Mouse (Mus musculus): ENCODE measurements at regions not wholly inside any gene's neighbourhood (a gene's known extent, or its start where the extent isn't known, plus 50 kb on each side); places are given as distances from the start of the nearest gene placed in this dataset.

DNA sequence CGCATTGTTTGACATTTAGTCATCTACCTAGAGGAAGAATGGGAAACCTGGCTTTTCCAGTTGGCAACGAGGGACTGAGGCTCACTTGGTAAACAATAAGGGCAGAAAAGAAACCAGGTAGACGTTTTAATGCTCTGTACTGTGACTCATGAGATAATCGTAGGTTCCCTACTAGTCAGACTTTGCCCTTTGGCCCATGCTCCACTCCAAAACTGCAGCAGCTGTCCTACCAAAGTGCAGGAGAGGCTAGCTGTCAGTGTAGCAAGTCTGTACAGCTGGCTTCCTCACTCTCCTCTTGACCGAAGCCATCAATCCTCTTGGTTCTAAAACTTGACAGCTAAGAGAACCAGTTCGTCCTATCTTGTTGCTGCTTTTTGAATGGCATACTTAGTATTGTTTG, 100.2 kb downstream of the Snx18 start:
- H3K36me3 ChIP-seq (replicated peaks; ENCODE audit: control insufficient read depth, insufficient read depth, low read length), result no peaks in the 10 kb centered on the region
- TF ChIP-seq EP300 (IDR thresholded peaks at IDR 0.05; ENCODE audit: low read depth) (no peak), CTCF (IDR thresholded peaks at IDR 0.05; ENCODE audit: low read depth) (no peak)
- no peaks in the 10 kb centered on the region for H3K4me1 ChIP-seq (ENCODE audit: control insufficient read depth, insufficient read depth)
- no peak overlapping the region for H3K4me3 ChIP-seq (ENCODE audit: low read depth, low read length)
- ATAC-seq (ENCODE audit: insufficient read depth, low read depth), result no peak
- H3K27me3 ChIP-seq (ENCODE audit: control insufficient read depth, insufficient read depth, low read length), result no peaks in the 10 kb centered on the region
- no peak overlapping the region for H3K4me2 ChIP-seq (ENCODE audit: low read depth, low read length)
- 74% methylated on average over 6 of the region's 6 CpGs for WGBS
- H3K9me3 ChIP-seq (replicated peaks; ENCODE audit: control insufficient read depth, low read length), result 0 out of 2 replicates have a peak, but pooled peaks cover 3% of the 10 kb centered on the region
- no peak overlapping the region for H3K27ac ChIP-seq (ENCODE audit: low read depth)
- no peak for DNase-seq (ENCODE audit: low spot score)
- no peak overlapping the region for H3K9ac ChIP-seq (replicated peaks; ENCODE audit: low read depth, low read length)

DNA sequence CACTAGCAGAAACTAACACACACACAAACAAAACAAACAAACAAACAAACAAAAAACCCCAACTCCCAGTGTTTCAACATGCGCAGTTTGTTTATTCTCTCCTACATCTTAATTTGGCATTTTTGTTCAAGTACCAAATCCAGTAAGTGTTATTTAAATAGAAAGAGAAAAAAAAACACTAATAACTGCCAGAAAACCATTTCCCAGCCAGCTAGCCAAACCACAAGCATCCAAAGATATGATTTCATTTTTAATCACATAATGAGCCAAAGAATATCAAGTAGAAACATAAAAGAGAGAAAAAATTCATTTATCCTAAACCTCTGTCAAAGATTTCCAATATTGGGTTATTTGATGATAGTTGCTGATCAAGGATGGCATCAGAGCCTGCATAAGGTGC, 102.3 kb downstream of the Snx18 start:
- no peaks in the 10 kb centered on the region for H3K4me1 ChIP-seq (ENCODE audit: control insufficient read depth, insufficient read depth)
- no peak for ATAC-seq (ENCODE audit: insufficient read depth, low read depth)
- no peaks in the 10 kb centered on the region for H3K27me3 ChIP-seq (ENCODE audit: control insufficient read depth, insufficient read depth, low read length)
- no peak overlapping the region for H3K9ac ChIP-seq (replicated peaks; ENCODE audit: low read depth, low read length)
- H3K4me3 ChIP-seq (ENCODE audit: low read depth, low read length), result no peak overlapping the region
- 89% methylated on average over 1 of the region's 1 CpGs for WGBS
- DNase-seq (ENCODE audit: low spot score), result no peak
- H3K36me3 ChIP-seq (replicated peaks; ENCODE audit: control insufficient read depth, insufficient read depth, low read length), result no peaks in the 10 kb centered on the region
- H3K4me2 ChIP-seq (ENCODE audit: low read depth, low read length), result no peak overlapping the region
- no peaks in the 10 kb centered on the region for H3K9me3 ChIP-seq (replicated peaks; ENCODE audit: control insufficient read depth, low read length)
- no peak for TF ChIP-seq CTCF (IDR thresholded peaks at IDR 0.05; ENCODE audit: low read depth)
- TF ChIP-seq EP300 (IDR thresholded peaks at IDR 0.05; ENCODE audit: low read depth), result no peak
- no peak overlapping the region for H3K27ac ChIP-seq (ENCODE audit: low read depth)

DNA sequence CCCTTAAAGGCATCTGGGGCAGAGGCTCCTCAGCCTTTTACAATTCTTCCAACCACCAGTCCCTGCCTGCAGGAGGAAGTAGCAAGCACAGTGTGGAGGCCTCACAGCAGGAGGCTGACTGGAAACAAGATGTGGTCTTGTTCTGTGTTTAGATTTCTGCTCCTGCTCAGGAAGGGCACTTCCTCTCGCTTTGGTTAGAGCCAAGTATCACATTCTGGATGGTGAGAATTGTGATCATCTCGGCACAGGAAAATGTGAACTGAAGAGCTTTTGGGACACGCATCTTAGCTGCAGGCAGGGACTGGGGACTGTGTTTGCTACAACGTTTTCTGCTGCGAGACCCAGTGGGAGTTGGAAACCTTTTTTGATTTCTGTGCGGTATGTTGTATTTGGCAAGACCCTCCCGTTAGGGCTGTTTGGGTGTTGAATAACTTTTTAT, 103.2 kb downstream of the Snx18 start:
- TF ChIP-seq EP300 (IDR thresholded peaks at IDR 0.05; ENCODE audit: low read depth) (no peak), CTCF (IDR thresholded peaks at IDR 0.05; ENCODE audit: low read depth) (no peak)
- H3K4me1 ChIP-seq (ENCODE audit: control insufficient read depth, insufficient read depth), result no peaks in the 10 kb centered on the region
- no peak overlapping the region for H3K4me3 ChIP-seq (ENCODE audit: low read depth, low read length)
- no peaks in the 10 kb centered on the region for H3K9me3 ChIP-seq (replicated peaks; ENCODE audit: control insufficient read depth, low read length)
- no peaks in the 10 kb centered on the region for H3K27me3 ChIP-seq (ENCODE audit: control insufficient read depth, insufficient read depth, low read length)
- WGBS, result 38% methylated on average over 7 of the region's 7 CpGs
- no peaks in the 10 kb centered on the region for H3K36me3 ChIP-seq (replicated peaks; ENCODE audit: control insufficient read depth, insufficient read depth, low read length)
- no peak overlapping the region for H3K9ac ChIP-seq (replicated peaks; ENCODE audit: low read depth, low read length)
- peak overlapping the region; percentile 31; the same call in 1 of the 2 replicates for H3K27ac ChIP-seq (ENCODE audit: low read depth)
- H3K4me2 ChIP-seq (ENCODE audit: low read depth, low read length), result no peak overlapping the region
- ATAC-seq (ENCODE audit: insufficient read depth, low read depth) (peak; percentile 41; the same call in 1 of the 2 replicates), DNase-seq (ENCODE audit: low spot score) (peak; percentile 44)

DNA sequence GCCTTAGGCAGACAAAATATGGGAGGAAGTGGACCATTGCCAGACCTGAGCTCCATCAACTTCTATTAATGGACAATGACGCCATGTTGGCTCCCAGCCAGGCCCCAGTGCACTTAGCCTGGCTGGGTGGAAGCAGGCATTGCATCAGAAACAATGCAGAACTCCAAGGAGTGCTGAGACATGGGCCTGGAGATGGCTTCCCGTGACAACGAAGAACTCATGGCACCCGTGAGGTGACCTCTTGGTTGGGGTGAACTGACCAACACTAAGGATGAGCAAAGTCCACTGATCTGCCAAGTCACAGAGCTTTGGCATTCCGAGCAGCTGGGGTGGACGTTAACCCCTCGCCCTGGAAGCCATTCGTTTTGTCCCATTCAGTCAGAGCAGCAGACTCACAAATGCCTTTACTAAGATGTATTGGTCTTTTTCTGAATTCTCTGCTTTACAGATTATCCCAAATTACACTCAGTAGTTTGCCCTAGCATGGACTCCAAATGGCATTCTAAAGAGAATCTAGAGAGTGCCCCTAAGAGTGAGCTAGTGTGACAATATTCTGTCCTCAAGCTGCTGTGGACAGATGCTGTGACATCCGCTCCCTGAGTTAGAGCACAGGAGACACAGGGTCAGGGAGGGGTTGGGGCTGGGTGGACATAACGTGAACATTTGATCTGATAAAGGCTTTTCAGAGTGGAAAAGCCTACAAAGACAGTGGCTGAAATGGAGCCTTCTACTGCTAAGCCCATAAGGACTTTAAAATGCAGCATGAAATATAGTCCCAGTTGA, 108.8 kb downstream of the Snx18 start:
- whole genome bisulfite sequencing, result 26% methylated on average over 10 of the region's 10 CpGs
- Histone ChIP-seq H3K9me3 (replicated peaks; ENCODE audit: control insufficient read depth, low read length) (no peaks in the 10 kb centered on the region), H3K4me3 (ENCODE audit: low read depth, low read length) (no peak overlapping the region), H3K4me2 (ENCODE audit: low read depth, low read length) (no peak overlapping the region), H3K27me3 (ENCODE audit: control insufficient read depth, insufficient read depth, low read length) (no peaks in the 10 kb centered on the region), H3K36me3 (replicated peaks; ENCODE audit: control insufficient read depth, insufficient read depth, low read length) (no peaks in the 10 kb centered on the region), H3K27ac (ENCODE audit: low read depth) (peak overlapping the region; percentile 69), H3K9ac (replicated peaks; ENCODE audit: low read depth, low read length) (no peak overlapping the region), H3K4me1 (ENCODE audit: control insufficient read depth, insufficient read depth) (peaks cover 16% of the 10 kb centered on the region)
- ATAC-seq (ENCODE audit: insufficient read depth, low read depth) (peak; percentile 96), DNase-seq (ENCODE audit: low spot score) (peak; percentile 89)
- TF ChIP-seq EP300 (IDR thresholded peaks at IDR 0.05; ENCODE audit: low read depth) (peak; percentile 57; the same call in 1 of the 2 replicates), CTCF (IDR thresholded peaks at IDR 0.05; ENCODE audit: low read depth) (no peak)

DNA sequence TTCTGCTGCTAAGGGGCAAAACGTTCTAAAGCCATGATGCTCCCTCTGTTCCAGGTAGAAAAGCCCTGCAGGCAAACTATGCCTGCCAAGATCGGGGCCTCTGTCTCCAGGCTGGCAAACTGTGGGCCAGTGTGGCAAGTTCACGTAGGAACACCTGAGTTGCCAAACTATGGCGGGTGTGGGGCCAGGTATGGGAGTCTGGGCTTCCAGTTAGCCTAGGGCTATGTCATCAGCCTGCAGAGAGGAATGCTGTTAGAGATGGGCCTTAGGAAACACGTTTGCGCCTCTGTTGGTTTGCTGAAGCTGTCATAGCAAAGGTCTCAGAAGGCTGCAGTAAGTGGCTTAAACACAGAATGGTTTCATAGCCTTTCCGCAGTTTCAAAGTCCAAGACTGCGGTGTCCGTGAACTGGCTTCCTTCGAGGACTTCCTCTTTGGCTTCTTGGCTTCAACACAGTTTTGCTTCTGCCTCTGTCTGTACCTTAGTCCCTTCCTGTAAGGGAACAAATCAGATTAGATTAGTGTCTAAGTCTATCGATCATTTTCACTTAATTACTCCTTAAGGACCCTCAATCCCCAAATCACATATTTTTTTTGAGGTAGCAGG, 110.1 kb downstream of the Snx18 start:
- DNase-seq (ENCODE audit: low spot score), result no peak
- WGBS, result 65% methylated on average over 11 of the region's 11 CpGs

More for the DNA sequence above, 110.1 kb downstream of the Snx18 start:
- Histone ChIP-seq H3K9me3 (replicated peaks; ENCODE audit: control insufficient read depth, low read length) (no peaks in the 10 kb centered on the region), H3K27me3 (ENCODE audit: control insufficient read depth, insufficient read depth, low read length) (no peaks in the 10 kb centered on the region), H3K4me2 (ENCODE audit: low read depth, low read length) (no peak overlapping the region), H3K9ac (replicated peaks; ENCODE audit: low read depth, low read length) (no peak overlapping the region), H3K36me3 (replicated peaks; ENCODE audit: control insufficient read depth, insufficient read depth, low read length) (no peaks in the 10 kb centered on the region), H3K4me1 (ENCODE audit: control insufficient read depth, insufficient read depth) (peaks cover 16% of the 10 kb centered on the region), H3K27ac (ENCODE audit: low read depth) (peak overlapping the region; percentile 38; the same call in 1 of the 2 replicates), H3K4me3 (ENCODE audit: low read depth, low read length) (no peak overlapping the region)
- no peak for ATAC-seq (ENCODE audit: insufficient read depth, low read depth)
- TF ChIP-seq CTCF (IDR thresholded peaks at IDR 0.05; ENCODE audit: low read depth) (no peak), EP300 (IDR thresholded peaks at IDR 0.05; ENCODE audit: low read depth) (no peak)
